Mouse (Mus musculus) ES-E14 (cell line): ENCODE measurements around the gene Hdac9.

Experiments
- CHD2 ChIP-seq: IDR thresholded peaks from 2 replicates; pipeline ENCODE4 v1.6.1; 2014; ENCODE audit warnings: mild to moderate bottlenecking, low read depth, low read length, inconsistent platforms
- MAFK ChIP-seq: IDR thresholded peaks from 2 replicates; pipeline ENCODE4 v1.6.1; 2014; ENCODE audit warnings: mild to moderate bottlenecking, low read depth, low read length, inconsistent platforms; ENCODE audit not compliant: insufficient read depth
- ZNF384 ChIP-seq: IDR thresholded peaks from 2 replicates; pipeline ENCODE4 v1.6.1; 2012; ENCODE audit warnings: low read depth, low read length, inconsistent platforms

DNA sequence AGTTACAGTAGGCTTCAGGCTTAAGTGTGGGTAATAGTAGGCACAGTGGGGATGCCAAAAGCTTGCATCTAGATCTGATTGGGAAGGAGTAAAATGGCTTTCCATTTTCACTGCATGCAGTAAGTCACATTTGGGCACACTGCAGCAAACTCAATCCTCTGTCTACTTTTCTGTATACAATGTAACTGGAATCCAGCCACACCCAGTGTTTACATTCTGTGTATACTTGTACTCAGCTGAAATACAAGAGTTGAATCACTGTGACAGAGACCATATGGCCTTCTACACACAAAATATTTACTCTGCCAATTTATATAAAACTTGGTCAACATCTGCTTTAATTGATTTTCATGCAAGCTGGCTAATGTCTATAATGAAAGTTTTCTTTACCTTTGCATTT lies 362.1 kb downstream of the Hdac9 start:
- TF ChIP-seq ZNF384: no peak
- no peak for TF ChIP-seq CHD2
- TF ChIP-seq MAFK: no peak
